Mouse (Mus musculus) limb, embryonic 14.5 days (tissue): ENCODE measurements at regions not wholly inside any gene's neighbourhood (a gene's known extent, or its start where the extent isn't known, plus 50 kb on each side); places are given as distances from the start of the nearest gene placed in this dataset.

Experiments used
- ATAC-seq: fragments of 200-750 bp; cut with Nextera tagmentation; 2 replicates; pipeline ENCODE4 v1.8.0; 2017; ENCODE audit warnings: low read depth, moderate number of reproducible peaks, moderate TSS enrichment; ENCODE audit not compliant: low FRiP score
- DNase-seq: peaks from one replicate; pipeline ENCODE4 v3.0.0-alpha.2; 2015; ENCODE audit warnings: low spot score
- H3K27ac ChIP-seq: fragments of 300-500 bp; sonication (generic); replicated peaks from 2 replicates; pipeline ENCODE4 v1.5.1; 2014; ENCODE audit warnings: low read depth, mild to moderate bottlenecking, low read length, moderate library complexity, mixed read lengths
- H3K27me3 ChIP-seq: fragments of 300-500 bp; sonication (generic); 2 replicates; pipeline ENCODE4 v1.6.1; 2014; ENCODE audit warnings: low read length, mixed read lengths; ENCODE audit not compliant: control insufficient read depth, insufficient read depth
- H3K36me3 ChIP-seq: fragments of 300-500 bp; sonication (generic); 2 replicates; pipeline ENCODE4 v1.6.1; 2014; ENCODE audit warnings: mild to moderate bottlenecking, low read length, moderate library complexity, mixed read lengths; ENCODE audit not compliant: control insufficient read depth, insufficient read depth
- H3K4me1 ChIP-seq: fragments of 300-500 bp; sonication (generic); 2 replicates; pipeline ENCODE4 v1.6.1; 2014; ENCODE audit warnings: antibody characterized with exemption, low read length, mixed read lengths; ENCODE audit not compliant: control insufficient read depth, insufficient read depth
- H3K4me2 ChIP-seq: fragments of 300-500 bp; sonication (generic); replicated peaks from 2 replicates; pipeline ENCODE4 v1.6.1; 2014; ENCODE audit warnings: low read depth, mild to moderate bottlenecking, low read length, moderate library complexity; ENCODE audit not compliant: severe bottlenecking
- H3K4me3 ChIP-seq: fragments of 300-500 bp; sonication (generic); replicated peaks from 2 replicates; pipeline ENCODE4 v1.5.1; 2014; ENCODE audit warnings: low read length
- H3K9ac ChIP-seq: fragments of 300-500 bp; sonication (generic); 2 replicates; pipeline ENCODE4 v1.6.1; 2014; ENCODE audit warnings: mild to moderate bottlenecking, low read depth, low read length, moderate library complexity; ENCODE audit not compliant: severe bottlenecking
- H3K9me3 ChIP-seq: fragments of 300-500 bp; sonication (generic); 2 replicates; pipeline ENCODE4 v1.6.1; 2016; ENCODE audit warnings: low read length; ENCODE audit not compliant: control insufficient read depth
- POLR2A ChIP-seq: fragments of 200-500 bp; IDR thresholded peaks from 2 replicates; pipeline ENCODE4 v1.8.0; 2012; ENCODE audit warnings: inconsistent platforms, mild to moderate bottlenecking, moderate library complexity, borderline replicate concordance; ENCODE audit not compliant: insufficient read depth, insufficient read length; ENCODE audit errors: extremely low read depth
- WGBS: fragments of 180-500 bp; shearing (Covaris S2); extraction: QIAGEN DNeasy Blood & Tissue Kit; methylation state at CpG from one replicate; pipeline ENCODE4 v1.1.7; 2014; 5-methylcytosine and 5-hydroxymethylcytosine counted together

- no peaks in the 10 kb centered on the region for H3K27me3 ChIP-seq
- H3K4me3 ChIP-seq: no peak overlapping the region
- no peak overlapping the region for H3K9ac ChIP-seq
- no peaks in the 10 kb centered on the region for H3K9me3 ChIP-seq
- H3K27ac ChIP-seq: no peak overlapping the region
- ATAC-seq: no peak
- no peaks in the 10 kb centered on the region for H3K4me1 ChIP-seq
- no peak for TF ChIP-seq POLR2A
- no peaks in the 10 kb centered on the region for H3K36me3 ChIP-seq
- no peak for DNase-seq
- WGBS: 85% methylated on average over 6 of the region's 6 CpGs
- H3K4me2 ChIP-seq: no peak overlapping the region
Measured at GRCm38 (mm10) chr1:71830379-71830778, 177.4 kb upstream of the Fn1 start.

DNA sequence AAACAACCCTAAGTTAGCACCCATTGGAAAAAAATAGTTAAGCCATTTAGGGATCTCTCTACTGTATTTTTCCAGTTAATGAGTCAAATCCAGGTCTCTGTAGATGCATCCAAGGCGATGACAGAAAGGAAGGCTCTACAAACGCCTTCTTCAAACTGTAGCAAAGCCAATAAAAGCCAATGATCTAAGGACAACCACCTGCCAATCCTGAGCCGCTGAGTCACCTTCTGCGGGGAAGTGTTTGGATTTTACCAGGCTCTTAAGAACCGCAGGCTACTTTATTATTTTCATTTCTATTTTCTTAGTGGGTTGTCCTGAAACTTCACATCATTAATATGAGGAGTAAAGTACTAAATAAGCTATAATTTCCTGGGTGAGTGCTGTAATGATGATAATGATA lies 171.4 kb upstream of the Fn1 start:
- Histone ChIP-seq H3K27ac (no peak overlapping the region), H3K4me2 (no peak overlapping the region)

DNA sequence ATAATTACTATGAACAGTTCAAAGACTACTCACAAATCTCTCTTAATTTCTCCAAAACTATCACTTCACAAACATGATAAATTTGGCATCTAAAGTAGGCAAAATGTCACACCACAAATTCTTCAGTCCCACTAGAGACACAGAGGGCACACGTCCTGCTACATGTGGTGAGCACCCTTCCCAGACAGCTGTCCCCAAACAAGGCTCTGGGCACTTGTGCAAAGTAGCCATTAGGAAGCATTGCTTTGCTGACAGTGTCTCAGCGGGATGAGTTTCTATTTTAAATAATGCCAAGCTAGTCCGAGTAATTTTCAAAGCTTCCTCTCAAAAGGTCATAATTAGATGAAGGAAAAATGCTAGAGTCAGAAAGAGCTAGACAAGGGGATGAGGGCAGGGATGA lies 169.1 kb upstream of the Fn1 start:
- DNase-seq (no peak), ATAC-seq (no peak)
- no peak overlapping the region for H3K27ac ChIP-seq
- no peak overlapping the region for H3K4me3 ChIP-seq
- H3K4me1 ChIP-seq: no peaks in the 10 kb centered on the region
- H3K4me2 ChIP-seq: no peak overlapping the region
- H3K9ac ChIP-seq: no peak overlapping the region
- H3K36me3 ChIP-seq: no peaks in the 10 kb centered on the region
- H3K9me3 ChIP-seq: no peaks in the 10 kb centered on the region
- 75% methylated on average over 3 of the region's 3 CpGs for WGBS
- no peaks in the 10 kb centered on the region for H3K27me3 ChIP-seq
- no peak for TF ChIP-seq POLR2A

More for the DNA sequence above, 171.4 kb upstream of the Fn1 start:
- Histone ChIP-seq H3K4me3 (no peak overlapping the region), H3K9ac (no peak overlapping the region), H3K4me1 (no peaks in the 10 kb centered on the region), H3K36me3 (no peaks in the 10 kb centered on the region), H3K27me3 (no peaks in the 10 kb centered on the region), H3K9me3 (no peaks in the 10 kb centered on the region)
- DNase-seq (no peak), ATAC-seq (no peak)
- no peak for TF ChIP-seq POLR2A
- WGBS: 65% methylated on average over 5 of the region's 5 CpGs

DNA sequence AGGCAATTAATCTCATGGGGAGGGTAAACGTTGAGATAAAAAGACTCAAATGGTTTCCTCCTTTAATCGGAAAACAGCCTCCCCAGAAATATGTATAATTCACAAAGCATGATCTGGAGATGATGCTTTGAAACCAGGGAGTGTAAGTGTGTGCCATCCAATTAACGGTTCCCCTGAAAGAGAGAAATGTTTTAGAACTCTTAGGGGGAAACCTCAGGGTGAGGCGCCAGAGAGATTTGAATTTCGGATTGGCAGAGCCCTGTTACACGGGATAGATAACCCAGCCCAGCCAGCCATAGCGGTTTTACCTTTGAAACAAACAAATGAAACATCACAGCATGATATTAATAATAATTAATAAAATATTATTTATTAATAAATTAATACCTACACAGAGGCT lies 168.1 kb upstream of the Fn1 start:
- Histone ChIP-seq H3K4me3 (no peak overlapping the region), H3K36me3 (no peaks in the 10 kb centered on the region), H3K4me2 (no peak overlapping the region), H3K27ac (no peak overlapping the region), H3K27me3 (no peaks in the 10 kb centered on the region), H3K9me3 (no peaks in the 10 kb centered on the region), H3K4me1 (no peaks in the 10 kb centered on the region), H3K9ac (no peak overlapping the region)
- DNase-seq (no peak), ATAC-seq (no peak)
- 80% methylated on average over 7 of the region's 7 CpGs for WGBS
- TF ChIP-seq POLR2A: no peak

- no peak overlapping the region for H3K4me2 ChIP-seq
- DNase-seq: no peak
- no peaks in the 10 kb centered on the region for H3K9me3 ChIP-seq
- H3K36me3 ChIP-seq: no peaks in the 10 kb centered on the region
- TF ChIP-seq POLR2A: no peak
- no peak overlapping the region for H3K9ac ChIP-seq
- 71% methylated on average over 9 of the region's 9 CpGs for WGBS
- no peak for ATAC-seq
- peaks cover 7% of the 10 kb centered on the region for H3K4me1 ChIP-seq
- no peak overlapping the region for H3K27ac ChIP-seq
- no peak overlapping the region for H3K4me3 ChIP-seq
- H3K27me3 ChIP-seq: no peaks in the 10 kb centered on the region
Measured at GRCm38 (mm10) chr1:71816306-71816705, 163.3 kb upstream of the Fn1 start.

DNA sequence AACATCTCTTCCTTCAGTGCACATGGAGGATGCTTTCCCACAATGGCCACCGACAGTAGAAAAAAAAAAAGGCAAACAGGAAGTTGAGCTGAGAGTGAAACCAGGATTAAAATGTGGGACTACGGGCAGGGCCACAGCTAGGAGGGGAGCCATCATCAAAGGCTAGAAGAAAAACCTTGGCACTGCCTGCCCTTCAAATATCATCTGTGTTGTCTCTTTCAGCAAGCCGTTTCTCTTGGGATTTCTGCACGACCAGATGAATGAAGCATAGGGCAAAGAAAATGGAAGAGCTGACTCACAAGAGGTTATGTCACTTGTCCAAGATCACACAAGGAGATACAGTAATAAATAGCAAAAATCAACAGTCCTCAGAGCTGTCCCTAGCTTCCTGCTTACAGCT lies 161.1 kb upstream of the Fn1 start:
- Histone ChIP-seq H3K27ac (no peak overlapping the region), H3K9ac (no peak overlapping the region), H3K4me3 (no peak overlapping the region), H3K27me3 (no peaks in the 10 kb centered on the region), H3K4me2 (no peak overlapping the region), H3K4me1 (peaks cover 7% of the 10 kb centered on the region), H3K9me3 (no peaks in the 10 kb centered on the region), H3K36me3 (no peaks in the 10 kb centered on the region)
- no peak for DNase-seq
- no peak for TF ChIP-seq POLR2A
- 83% methylated on average over 4 of the region's 4 CpGs for WGBS
- ATAC-seq: no peak
